Mouse (Mus musculus) yolk sac, embryonic 10.5 days (tissue): ENCODE measurements around the gene Rangrf.
"Not testable (repeated sequence)": the region's sequence is repeated elsewhere in the genome, so short reads cannot be mapped to it uniquely, and the experiment has no call there.

Experiments used
- DNase-seq: peaks from one replicate; pipeline ENCODE4 v3.0.0-alpha.2; 2017; ENCODE audit warnings: low spot score

The Rangrf gene

GRCm38 (mm10) chr11:68946001-68946400, 29.0 kb downstream of the Rangrf start:
- DNase-seq = no peak

GRCm38 (mm10) chr11:68945245-68945644, 29.7 kb downstream of the Rangrf start:
- no peak for DNase-seq

- no peak for DNase-seq
Observed at GRCm38 (mm10) chr11:68942731-68943130, 32.3 kb downstream of the Rangrf start.

GRCm38 (mm10) chr11:68940516-68940915, 34.5 kb downstream of the Rangrf start:
- DNase-seq = no peak

GRCm38 (mm10) chr11:68939451-68940304, 35.3 kb downstream of the Rangrf start:
- peak; percentile 91 for DNase-seq

- not testable (repeated sequence) for DNase-seq
Observed at GRCm38 (mm10) chr11:68936951-68937350, 38.0 kb downstream of the Rangrf start.

- no peak for DNase-seq
Observed at GRCm38 (mm10) chr11:68933885-68934507, 41.0 kb downstream of the Rangrf start.

- no peak for DNase-seq
Observed at GRCm38 (mm10) chr11:68929947-68930346, 45.0 kb downstream of the Rangrf start.

- DNase-seq = no peak
Observed at GRCm38 (mm10) chr11:68926981-68927380, 48.0 kb downstream of the Rangrf start, which contains the start of gene Odf4. Odf4 (minus strand) TSS chr11:68927081.

GRCm38 (mm10) chr11:68924749-68925148, 50.2 kb downstream of the Rangrf start:
- no peak for DNase-seq

- DNase-seq = no peak
Observed at GRCm38 (mm10) chr11:68923191-68923590, 51.8 kb downstream of the Rangrf start.
